Mouse (Mus musculus) c-Kit-positive CD71-negative TER-119-negative erythroid progenitor cells, embryonic 14.5 days (primary cell): ENCODE data around the gene Uroc1.

Source experiments
- DNase-seq: peaks from one replicate; pipeline ENCODE4 v3.0.0-alpha.2; 2013; ENCODE audit warnings: low read depth

Uroc1 gene

DNA sequence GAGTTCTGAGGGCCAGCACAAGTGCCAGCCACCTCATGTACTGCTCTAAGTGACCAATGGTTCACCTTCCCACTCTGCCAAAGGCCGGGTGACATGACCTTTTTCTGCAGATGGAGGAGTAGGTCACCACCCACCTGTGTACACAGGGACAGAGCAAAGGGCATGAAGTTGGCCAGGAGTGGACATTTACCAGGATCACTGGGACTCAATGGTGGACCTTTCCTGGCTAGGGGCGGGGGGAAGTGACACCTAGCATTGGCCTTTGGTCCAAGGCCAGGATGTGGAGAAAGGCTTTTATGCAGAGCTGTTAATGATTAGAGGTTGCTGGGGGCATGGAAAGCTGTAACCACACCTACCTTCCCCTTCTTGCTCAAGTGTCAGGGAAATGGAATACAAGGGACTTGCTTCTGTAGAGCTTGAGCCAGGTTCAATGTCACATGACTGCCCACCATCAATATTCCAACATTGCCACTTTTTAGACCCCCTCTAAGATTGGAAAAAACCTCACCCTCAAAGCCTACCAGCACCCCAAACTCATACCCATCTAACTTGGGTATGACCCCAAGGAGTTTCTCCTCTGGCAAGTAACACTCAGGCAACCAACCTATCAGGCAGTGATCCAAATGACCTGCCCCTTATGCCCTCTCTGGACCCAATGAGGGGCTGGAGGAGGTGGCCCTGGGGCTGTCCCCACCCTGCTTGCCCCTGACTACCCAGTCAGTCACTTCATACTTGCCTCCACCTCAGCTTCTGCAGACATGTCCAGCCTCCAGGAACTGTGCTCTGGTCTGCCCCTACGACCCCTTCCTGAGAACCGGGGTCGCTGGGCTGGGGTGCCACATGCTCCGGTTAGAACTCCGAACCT, at the start of gene Uroc1:
Gene Uroc1, plus strand, starts transcription at position 724 of the 865 bp plus-strand sequence.
- no peak for DNase-seq

DNA sequence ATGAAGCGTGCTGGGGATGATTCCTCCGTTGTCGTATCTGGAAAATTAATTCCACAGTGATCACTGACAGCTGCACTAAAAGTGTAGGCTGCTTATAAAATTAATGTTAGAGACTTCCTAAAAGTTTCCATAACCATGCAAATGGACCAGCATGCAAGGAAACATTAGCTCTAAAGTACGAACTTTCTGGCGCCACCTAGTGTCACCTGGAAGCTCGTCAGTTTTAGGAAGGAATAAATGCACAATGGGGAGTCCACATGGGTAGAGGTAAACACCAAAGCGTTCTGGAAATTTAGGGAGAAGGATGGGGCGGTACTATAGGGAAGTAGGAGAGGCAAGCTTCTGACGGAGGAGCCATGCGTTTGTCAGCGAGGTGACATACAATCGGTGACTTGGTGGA, 44.8 kb upstream of the Uroc1 start:
- no peak for DNase-seq

DNA sequence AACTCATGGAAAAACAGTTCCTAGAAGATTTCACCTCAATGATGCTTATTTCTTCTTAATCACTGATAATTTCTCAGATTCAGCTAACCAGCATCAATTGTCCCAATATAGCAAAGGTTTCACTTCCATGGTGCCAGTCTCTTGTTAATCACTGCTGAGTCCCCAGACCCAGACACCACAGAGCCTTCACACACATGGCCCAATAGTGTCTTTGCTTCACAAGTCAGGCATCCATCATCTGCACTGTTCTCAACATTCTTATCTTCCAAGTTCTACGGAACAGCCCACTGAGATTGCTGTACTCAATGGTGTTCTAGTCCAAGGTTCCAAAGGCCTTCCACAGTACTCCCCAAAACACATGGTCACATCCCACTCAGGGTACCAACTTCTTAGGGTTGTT, 32.2 kb upstream of the Uroc1 start, which contains the start of gene BC048671:
Gene BC048671, plus strand, starts transcription at position 301 of the 400 bp plus-strand sequence.
- DNase-seq = no peak

DNA sequence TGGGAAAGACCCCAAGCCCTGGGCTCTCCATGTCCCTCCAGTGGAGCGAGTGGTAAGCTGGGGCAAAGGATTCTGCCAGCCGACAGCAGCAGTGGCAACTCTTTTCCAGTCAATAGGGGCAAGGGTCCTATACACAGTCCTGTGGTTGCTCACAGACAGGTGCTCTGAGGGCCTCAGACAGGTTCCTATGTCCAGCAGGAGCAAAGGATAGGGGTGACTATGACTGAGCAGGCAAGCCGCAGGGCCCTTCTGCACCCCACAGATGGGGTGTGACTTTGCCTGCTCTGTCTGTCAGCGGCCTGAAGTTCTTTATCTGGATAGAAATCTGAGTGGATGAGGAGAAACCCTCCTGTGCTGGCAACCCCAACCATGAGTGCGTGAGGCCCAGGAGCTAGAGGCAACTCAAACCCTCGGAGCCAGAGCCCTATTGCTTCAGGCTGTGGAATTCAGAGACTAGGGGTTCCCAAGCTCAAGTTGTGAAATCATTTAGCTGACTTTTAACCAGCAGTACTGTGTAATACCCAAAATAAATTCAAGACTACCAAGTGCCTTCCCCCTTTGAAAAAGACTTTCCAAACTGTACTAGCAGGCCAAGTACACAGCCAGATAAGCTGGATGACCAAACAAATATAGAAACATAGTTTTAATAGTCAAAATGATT, 26.6 kb upstream of the Uroc1 start:
- DNase-seq = no peak

- DNase-seq = no peak
These were observed 24.0 kb upstream of the Uroc1 start for GRCm38 (mm10) chr6:90308839-90309778.

DNA sequence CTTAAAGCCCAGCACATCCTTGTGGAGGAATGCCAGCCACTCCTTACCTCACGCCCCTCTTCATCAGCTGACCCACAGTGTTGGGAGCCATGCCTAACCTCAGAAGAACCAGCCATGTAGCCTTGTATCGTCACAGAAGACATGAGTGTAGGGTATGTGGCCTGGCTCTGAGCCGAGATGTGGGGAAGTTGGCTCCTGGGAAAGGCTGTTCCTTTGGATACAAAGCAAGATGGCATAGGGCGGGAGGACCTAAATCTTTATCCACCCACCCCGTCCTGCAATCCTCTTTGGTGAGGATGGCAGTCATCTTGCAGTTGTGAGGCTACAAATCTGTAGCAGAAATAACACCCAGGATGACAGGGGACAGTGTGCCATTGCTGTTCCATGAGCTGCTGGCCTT, 17.1 kb upstream of the Uroc1 start:
- no peak for DNase-seq

DNA sequence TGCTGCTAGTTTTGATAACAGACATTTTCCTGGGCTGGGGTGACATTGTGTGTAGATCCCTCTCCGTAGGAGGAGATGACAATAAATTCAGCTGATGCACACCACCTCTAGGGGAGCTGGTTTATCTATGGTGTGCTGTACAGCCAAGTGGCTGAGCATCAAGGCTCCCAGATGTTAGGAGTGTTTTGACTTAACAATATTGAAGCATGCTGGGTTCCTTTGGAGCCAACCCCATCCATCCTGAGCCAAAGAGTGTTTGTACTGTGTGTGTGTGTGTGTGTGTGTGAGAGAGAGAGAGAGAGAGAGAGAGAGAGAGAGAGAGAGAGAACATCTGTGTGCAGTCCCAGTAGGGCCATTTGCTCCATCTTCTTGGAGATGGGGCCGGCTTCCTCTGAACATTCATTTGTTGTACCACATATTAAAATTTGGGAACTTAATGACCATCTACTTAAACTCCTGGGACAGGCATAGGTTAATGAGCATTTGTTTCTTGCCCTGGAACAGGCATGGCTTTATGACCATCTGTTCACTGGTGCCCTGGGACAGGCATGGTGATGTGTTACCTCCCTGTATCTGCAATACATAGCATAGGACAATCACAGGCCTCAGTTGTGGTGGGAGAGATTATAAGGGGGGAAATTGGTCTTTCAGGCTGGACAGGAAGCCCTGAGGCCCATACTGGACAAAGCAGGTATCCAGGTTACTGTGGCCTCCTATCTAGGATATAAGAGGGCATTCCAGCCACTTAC, 15.4 kb upstream of the Uroc1 start:
- DNase-seq = no peak

DNA sequence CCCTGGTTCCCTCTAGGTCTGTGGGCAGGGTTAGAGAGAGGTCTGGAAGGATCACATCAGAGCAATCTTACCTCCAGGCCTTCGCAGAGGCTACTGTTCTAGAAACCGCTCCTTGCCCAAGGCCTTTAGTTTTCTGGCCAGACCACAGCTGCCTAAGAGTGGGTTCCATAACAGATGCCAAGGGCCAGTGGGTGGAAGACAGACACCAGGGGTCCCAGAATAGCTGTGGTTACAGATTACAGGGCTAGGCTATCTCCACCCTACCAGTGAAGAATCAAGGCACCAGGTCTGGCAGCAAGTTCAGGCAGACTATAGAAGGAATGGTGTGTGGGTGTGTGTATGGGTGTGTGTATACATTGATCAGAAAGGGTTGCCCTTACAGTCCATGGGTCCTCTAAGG, 14.1 kb upstream of the Uroc1 start:
- no peak for DNase-seq

GRCm38 (mm10) chr6:90319475-90320191, 13.5 kb upstream of the Uroc1 start:
- DNase-seq = no peak

- DNase-seq = no peak
These were observed 12.7 kb upstream of the Uroc1 start for GRCm38 (mm10) chr6:90320429-90320828.

- no peak for DNase-seq
These were observed 11.3 kb upstream of the Uroc1 start for GRCm38 (mm10) chr6:90321811-90322210.

- no peak for DNase-seq
These were observed 9.1 kb upstream of the Uroc1 start for GRCm38 (mm10) chr6:90324026-90324425.

DNA sequence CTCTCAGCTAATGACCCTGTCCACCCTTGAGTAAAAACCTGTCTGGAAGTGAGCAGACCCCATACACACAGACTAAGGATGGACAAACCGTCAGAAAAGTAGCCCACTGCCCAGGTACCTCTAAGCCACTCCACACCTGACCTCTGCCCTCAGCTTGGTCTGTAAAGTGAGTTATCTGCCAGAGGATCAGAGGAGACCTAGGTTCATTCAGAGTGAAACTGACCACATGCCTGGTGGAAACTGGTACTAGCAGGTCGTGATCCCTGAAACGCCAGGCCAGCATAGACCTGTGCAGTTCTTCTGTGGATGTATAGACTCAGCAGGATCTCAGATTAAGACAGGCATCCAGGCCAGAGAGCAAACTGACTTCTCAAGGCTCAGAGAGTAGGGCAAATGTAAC, 8.6 kb upstream of the Uroc1 start:
- no peak for DNase-seq

DNA sequence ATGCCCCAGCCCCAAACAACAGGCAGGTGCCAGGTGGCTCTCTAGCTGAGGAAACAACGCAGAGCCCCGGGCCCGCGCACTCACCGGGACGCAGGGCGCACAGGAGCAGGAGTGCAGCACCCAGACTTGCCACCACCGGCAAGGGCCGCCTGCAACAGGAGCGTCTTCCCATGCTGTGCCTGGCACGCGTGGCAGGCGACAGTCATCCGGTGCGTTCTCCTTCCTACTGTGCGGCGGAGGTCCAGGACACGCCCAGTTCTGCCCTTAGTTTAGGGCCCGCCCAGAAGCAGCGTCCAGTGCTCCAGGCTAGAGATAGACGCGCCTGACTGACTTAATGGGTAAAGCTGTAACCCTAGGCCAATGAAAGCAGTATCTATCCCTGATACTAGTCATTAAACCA, 8.1 kb upstream of the Uroc1 start, which contains the start of gene Chst13:
Gene Chst13, minus strand, starts transcription at position 195 of the 400 bp plus-strand sequence.
- no peak for DNase-seq

- DNase-seq = no peak
These were observed 5.4 kb upstream of the Uroc1 start for GRCm38 (mm10) chr6:90327670-90328069.

GRCm38 (mm10) chr6:90329953-90330352, 3.1 kb upstream of the Uroc1 start:
- DNase-seq = no peak

DNA sequence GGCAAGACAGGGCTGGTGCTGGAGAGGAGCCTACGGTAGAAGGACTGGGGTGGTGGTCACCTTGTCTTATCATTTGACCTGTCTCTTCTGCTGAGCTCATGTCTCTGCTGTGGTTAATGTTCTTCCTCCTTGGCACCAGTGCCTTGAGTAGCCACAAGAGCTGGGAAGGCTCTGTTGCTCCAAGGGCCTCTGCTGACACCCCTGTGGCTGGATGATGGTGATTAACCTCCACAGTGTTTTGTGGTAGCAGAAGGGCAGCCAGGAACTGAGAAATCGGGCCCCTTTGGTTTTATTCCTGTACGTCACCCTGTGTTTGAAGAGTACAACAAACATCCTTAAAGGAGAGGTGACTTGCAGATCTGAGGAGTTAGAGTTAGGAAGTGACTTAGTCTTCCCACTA, 1.2 kb downstream of the Uroc1 start:
- DNase-seq = no peak

GRCm38 (mm10) chr6:90342343-90342742, 9.3 kb downstream of the Uroc1 start:
- no peak for DNase-seq

DNA sequence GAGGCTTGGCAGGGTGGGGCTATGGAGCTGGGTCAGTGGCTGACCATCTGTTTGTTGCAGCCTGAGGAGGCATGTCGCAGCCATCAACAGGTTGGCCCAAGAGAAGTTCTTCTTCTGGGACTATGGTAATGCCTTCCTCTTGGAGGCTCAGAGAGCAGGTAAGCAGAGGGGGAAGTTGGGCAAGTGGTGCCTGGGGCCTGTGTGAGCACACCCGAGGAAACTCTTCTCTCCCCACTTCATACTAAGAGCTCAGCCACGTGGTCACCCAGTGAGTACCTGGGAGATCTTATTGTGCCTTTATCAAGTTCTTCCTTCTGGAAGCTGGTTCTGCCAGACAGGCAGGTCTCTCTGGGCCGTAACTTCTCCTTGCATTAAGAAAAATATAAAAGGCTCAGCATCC, 14.1 kb downstream of the Uroc1 start:
- DNase-seq = no peak

DNA sequence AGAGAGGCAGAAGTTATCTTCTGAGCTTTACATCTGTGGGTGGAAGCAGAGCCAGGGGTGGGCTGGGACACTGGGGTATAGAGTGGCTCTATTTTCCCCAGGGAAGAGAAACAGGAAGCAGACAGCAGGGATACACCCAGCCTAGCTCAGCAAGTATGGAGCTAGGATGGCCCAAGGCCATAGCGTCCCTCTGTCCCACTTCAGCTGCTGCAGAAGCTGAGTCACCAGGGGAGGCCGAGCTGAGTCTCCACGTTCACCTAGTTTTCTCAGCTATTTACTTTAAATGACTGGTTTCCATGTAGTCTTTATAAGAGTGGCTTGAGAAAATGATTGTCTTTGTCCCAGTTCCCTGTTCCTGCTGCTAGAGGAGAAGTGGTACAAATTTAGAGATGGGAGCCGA, 15.4 kb downstream of the Uroc1 start:
- DNase-seq = no peak

DNA sequence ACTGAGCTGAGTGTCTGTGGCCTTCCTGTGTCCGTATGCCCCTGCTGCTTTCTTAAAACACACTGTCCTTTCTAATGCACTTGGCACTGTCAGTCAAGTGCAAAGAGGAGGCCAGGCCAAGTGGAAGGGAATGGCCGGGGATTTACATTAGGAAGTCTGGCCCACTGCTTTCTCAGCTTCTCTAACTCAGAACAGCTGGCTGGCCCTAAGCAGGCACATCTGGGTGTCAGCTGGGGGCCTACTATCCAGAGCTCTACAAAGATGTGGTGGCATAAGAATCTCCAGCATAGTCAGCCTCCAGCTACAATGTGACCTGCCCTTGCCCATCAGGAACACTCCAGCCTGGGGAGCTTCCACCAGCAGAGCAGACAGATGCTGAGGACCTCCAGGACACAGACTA, 16.9 kb downstream of the Uroc1 start:
- no peak for DNase-seq
